23 mouse cellular contexts compared by ENCODE assay signal in genomic region chr10:25035363-25035762, GRCm38 (mm10).
"Had no signal": no experiment of that assay in that cellular context is flagged by ENCODE, and none has a peak within 500 bp of the region (broad histone marks: within the 10 kb centered on the region; RNA-seq: fewer than 3 reads in every experiment).

No protein-coding gene starts in this region.

- ATAC-seq: liver, postnatal 0 days; lung, postnatal 0 days; midbrain, embryonic 13.5 days had no signal

- DNase-seq: kidney, adult 2 months; kidney, postnatal 10 days; kidney, postnatal 36 days; layer of hippocampus, postnatal 36 days; left cerebral cortex, postnatal 4 days; liver, postnatal 0 days; lung, embryonic 14.5 days; retina, postnatal 1 day; right cerebral cortex, postnatal 25 days; spleen, adult 18-20 months; thymus, postnatal 25 days had no signal

- H3K4me2 ChIP-seq: kidney, embryonic 15.5 days; limb, embryonic 12.5 days; limb, embryonic 15.5 days; liver, embryonic 11.5 days; lung, embryonic 14.5 days; midbrain, embryonic 13.5 days; neural tube, embryonic 13.5 days; stomach, embryonic 15.5 days had no signal

- H3K9me3 ChIP-seq: kidney, embryonic 15.5 days; limb, embryonic 12.5 days; limb, embryonic 15.5 days; midbrain, embryonic 13.5 days; neural tube, embryonic 13.5 days; stomach, embryonic 15.5 days had no signal

- H3K27me3 ChIP-seq: kidney, embryonic 15.5 days; limb, embryonic 12.5 days; limb, embryonic 15.5 days; midbrain, embryonic 13.5 days; neural tube, embryonic 13.5 days; stomach, embryonic 15.5 days had no signal

- H3K4me3 ChIP-seq: kidney, embryonic 15.5 days; left cerebral cortex, adult 2 months; limb, embryonic 12.5 days; limb, embryonic 15.5 days; midbrain, embryonic 13.5 days; myocyte; neural tube, embryonic 13.5 days; stomach, embryonic 15.5 days had no signal

- H3K4me1 ChIP-seq: kidney, embryonic 15.5 days; limb, embryonic 15.5 days; midbrain, embryonic 13.5 days; neural tube, embryonic 13.5 days; stomach, embryonic 15.5 days had no signal

- H3K36me3 ChIP-seq: kidney, embryonic 15.5 days; limb, embryonic 12.5 days; limb, embryonic 15.5 days; midbrain, embryonic 13.5 days; neural tube, embryonic 13.5 days; stomach, embryonic 15.5 days had no signal

- H3K9ac ChIP-seq: kidney, embryonic 15.5 days; limb, embryonic 12.5 days; limb, embryonic 15.5 days; liver, embryonic 14.5 days; liver, postnatal 0 days; lung, embryonic 14.5 days; midbrain, embryonic 13.5 days; neural tube, embryonic 13.5 days; stomach, embryonic 15.5 days had no signal

- H3K27ac ChIP-seq: kidney, embryonic 15.5 days; left cerebral cortex, adult 2 months; limb, embryonic 12.5 days; limb, embryonic 15.5 days; liver, embryonic 14.5 days; macrophage; midbrain, embryonic 13.5 days; neural tube, embryonic 13.5 days; stomach, embryonic 15.5 days had no signal
